ENCODE assay signal across 8 mouse cellular contexts in genomic region chr10:67004527-67005042, GRCm38 (mm10).
A peak's percentile ranks its signal among the peaks of the same experiment; 100 is the strongest.
DNase-seq lines count a peak whose midpoint lies in the region; ATAC-seq and TF ChIP-seq lines count a peak whose summit lies in the region.

No protein-coding gene starts in this region.

- ATAC-seq in heart, embryonic 14.5 days (ENCODE audit: insufficient number of reproducible peaks, insufficient read depth, low FRiP score, low read depth), result no peak
- ATAC-seq in kidney, postnatal 0 days (replicated peaks; ENCODE audit: low FRiP score, low read depth), result peak; percentile 0; the same call in 1 of the 2 replicates

- no peaks in the 10 kb centered on the region for H3K27me3 ChIP-seq in heart, embryonic 14.5 days (ENCODE audit: control insufficient read depth, insufficient read depth, low read length)
- H3K27me3 ChIP-seq in kidney, postnatal 0 days (ENCODE audit: insufficient read depth, low read length), result no peaks in the 10 kb centered on the region

- peak overlapping the region; percentile 77 for H3K9ac ChIP-seq in heart, embryonic 14.5 days (ENCODE audit: low read length)
- H3K9ac ChIP-seq in kidney, postnatal 0 days (ENCODE audit: low read depth, low read length), result peak overlapping the region; percentile 52; the same call in 1 of the 2 replicates

- H3K4me1 ChIP-seq in heart, embryonic 14.5 days (ENCODE audit: control insufficient read depth in 2 of 2, insufficient read depth in 2 of 2, low read length in 2 of 2), result peaks cover 17 to 35% of the 10 kb centered on the region in 2 experiments
- peaks cover 11% of the 10 kb centered on the region for H3K4me1 ChIP-seq in kidney, postnatal 0 days (replicated peaks; ENCODE audit: insufficient read depth, low read length)

- H3K36me3 ChIP-seq in heart, embryonic 14.5 days (ENCODE audit: control insufficient read depth, insufficient read depth, low read length), result peaks cover 3% of the 10 kb centered on the region
- no peaks in the 10 kb centered on the region for H3K36me3 ChIP-seq in kidney, postnatal 0 days (ENCODE audit: insufficient read depth, low read length)

- peak overlapping the region; percentile 5 to 36; a peak in 3 of 4 replicates for H3K4me3 ChIP-seq in heart, embryonic 14.5 days (ENCODE audit: control insufficient read depth in 1 of 2, insufficient read depth in 1 of 2, low read depth in 1 of 2, low read length in 2 of 2)
- peak overlapping the region; percentile 33 for H3K4me3 ChIP-seq in kidney, postnatal 0 days (replicated peaks; ENCODE audit: low read depth, low read length)

- H3K4me2 ChIP-seq in heart, embryonic 14.5 days (ENCODE audit: low read length), result peak overlapping the region; percentile 79
- peak overlapping the region; percentile 70 for H3K4me2 ChIP-seq in kidney, postnatal 0 days (ENCODE audit: low read length)

- TF ChIP-seq CTCF in kidney, postnatal 0 days (IDR thresholded peaks at IDR 0.05; ENCODE audit: low read depth), result no peak

- intact Hi-C loops in heart, postnatal 25 days (cut with DNase I), result loop anchor here (5.0 kb wide), 4 partner anchors 38 to 183 kb away; partner anchors contain the start of genes Jmjd1c and Reep3

- DNase-seq in heart, adult 11 months, result peak; percentile 93
- DNase-seq in heart, postnatal 25 days (ENCODE audit: low spot score), result no peak
- peak; percentile 65 for DNase-seq in embryo, embryonic 10 days (ENCODE audit: low spot score)
- peak; percentile 90 for DNase-seq in kidney, postnatal 0 days (ENCODE audit: low spot score)
- peak; percentile 36 to 46 for DNase-seq in lung, postnatal 4 days
- DNase-seq in spleen, postnatal 36 days (ENCODE audit: low spot score in 2 of 2), result peak; percentile 41 to 48
- DNase-seq in urinary bladder, postnatal 14 days (ENCODE audit: low spot score), result no peak

- H3K27ac ChIP-seq in heart, embryonic 14.5 days (replicated peaks in 1 of 2; ENCODE audit: control insufficient read depth in 1 of 2, insufficient read depth in 1 of 2, low read depth in 2 of 2, low read length in 2 of 2), result peak overlapping the region; percentile 93 to 99
- H3K27ac ChIP-seq in kidney, postnatal 0 days, result peak overlapping the region; percentile 92

- H3K9me3 ChIP-seq in heart, embryonic 14.5 days (ENCODE audit: control insufficient read depth, low read length), result no peaks in the 10 kb centered on the region
- H3K9me3 ChIP-seq in kidney, postnatal 0 days (replicated peaks; ENCODE audit: low read length), result no peaks in the 10 kb centered on the region

- WGBS in heart, embryonic 14.5 days, result 2% methylated on average over 12 of the region's 12 CpGs
- WGBS in kidney, postnatal 0 days, result 2% methylated on average over 12 of the region's 12 CpGs

Comparison
In these comparisons a context has a peak if more than half of its experiments do, and no peak if none do; other contexts are left out.
1. DNase-seq: peak in heart, adult 11 months (single experiment), embryo, embryonic 10 days (single experiment), kidney, postnatal 0 days (single experiment), lung, postnatal 4 days (2 of 2) and spleen, postnatal 36 days (2 of 2); none in heart, postnatal 25 days (single experiment) and urinary bladder, postnatal 14 days (single experiment).